Mouse (Mus musculus): ENCODE data around the gene Atp6v1e1.

The Atp6v1e1 gene

GRCm38 (mm10) chr6:120761151-120761550, 61.4 kb downstream of the Atp6v1e1 start:
- no peak for DNase-seq

GRCm38 (mm10) chr6:120746416-120746815, 76.2 kb downstream of the Atp6v1e1 start:
- DNase-seq, result no peak
